Mouse (Mus musculus) testis, adult 2 months (tissue): ENCODE measurements around the gene Itgb3.
A peak's percentile ranks its signal among the peaks of the same experiment; 100 is the strongest.

ENCODE experiments used
- CTCF ChIP-seq: fragments of 200-500 bp; IDR thresholded peaks from 2 replicates; pipeline ENCODE4 v1.5.1; 2012; ENCODE audit warnings: low read depth, mild to moderate bottlenecking, inconsistent platforms, low read length, moderate library complexity; ENCODE audit not compliant: control insufficient read depth, insufficient read depth, insufficient replicate concordance
- POLR2A ChIP-seq: fragments of 200-500 bp; IDR thresholded peaks from 2 replicates; pipeline ENCODE4 v1.6.1; 2012; ENCODE audit warnings: low read depth, mild to moderate bottlenecking, inconsistent platforms, low read length, moderate library complexity; ENCODE audit not compliant: control insufficient read depth

DNA sequence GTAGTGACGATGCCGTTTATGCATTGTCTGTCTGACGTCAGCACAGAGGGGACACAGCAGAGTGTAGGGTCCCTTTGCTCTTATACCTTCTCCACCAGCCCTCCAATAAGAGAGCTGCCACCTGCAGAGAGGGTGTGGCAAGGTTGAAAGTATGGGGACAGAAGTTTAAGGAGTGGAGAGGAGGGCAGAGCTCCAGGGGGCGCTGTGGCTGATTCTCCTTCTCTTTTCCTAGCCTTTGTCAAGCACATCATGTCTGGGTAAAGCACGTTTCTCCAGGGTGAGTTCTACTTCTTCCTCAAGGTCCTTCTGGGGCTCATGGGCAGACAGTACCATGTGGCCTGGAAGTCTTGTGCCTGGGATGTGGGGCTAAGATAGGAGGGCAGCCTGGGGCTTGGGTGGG lies 22.3 kb upstream of the Itgb3 start:
- peak; percentile 2; the same call in 1 of the 2 replicates for TF ChIP-seq CTCF
- TF ChIP-seq POLR2A: no peak
